Mouse (Mus musculus): ENCODE data around the gene Diras2. TPM values are rescaled to one million over a fixed set of nuclear protein-coding genes. Genes with fewer than 3 reads are reported as not detected.
"Not testable (repeated sequence)": the region's sequence is repeated elsewhere in the genome, so short reads cannot be mapped to it uniquely, and the experiment has no call there.

Gene Diras2
- total RNA-seq, 2 experiments from 2014 or later, result 0.33 to 0.54 TPM

GRCm38 (mm10) chr13:52526249-52527035 is 4.6 kb downstream of the Diras2 start:
- no peak for DNase-seq
- intact Hi-C loops (cut with DNase I), result no loop called here

GRCm38 (mm10) chr13:52524313-52524712 is 6.8 kb downstream of the Diras2 start:
- intact Hi-C loops (cut with DNase I), result no loop called here

GRCm38 (mm10) chr13:52521176-52521575 is 9.9 kb downstream of the Diras2 start:
- intact Hi-C loops (cut with DNase I), result no loop called here
- DNase-seq, result no peak

More at GRCm38 (mm10) chr13:52524313-52524712, 6.8 kb downstream of the Diras2 start:
- DNase-seq, result no peak

- DNase-seq, result no peak
- intact Hi-C loops (cut with DNase I), result no loop called here
These were observed 11.7 kb downstream of the Diras2 start for GRCm38 (mm10) chr13:52519425-52519824.

- intact Hi-C loops (cut with DNase I), result no loop called here
- DNase-seq, result no peak
These were observed 12.7 kb downstream of the Diras2 start for GRCm38 (mm10) chr13:52518377-52518776.

- intact Hi-C loops (cut with DNase I), result no loop called here
These were observed 14.1 kb downstream of the Diras2 start for GRCm38 (mm10) chr13:52517021-52517420.

GRCm38 (mm10) chr13:52516561-52516960 is 14.5 kb downstream of the Diras2 start:
- DNase-seq, result no peak
- intact Hi-C loops (cut with DNase I), result no loop called here

More at GRCm38 (mm10) chr13:52517021-52517420, 14.1 kb downstream of the Diras2 start:
- DNase-seq, result no peak

GRCm38 (mm10) chr13:52516051-52516450 is 15.0 kb downstream of the Diras2 start:
- DNase-seq, result no peak
- intact Hi-C loops (cut with DNase I), result no loop called here

GRCm38 (mm10) chr13:52513554-52513953 is 17.5 kb downstream of the Diras2 start:
- no peak for DNase-seq
- intact Hi-C loops (cut with DNase I), result no loop called here

GRCm38 (mm10) chr13:52512356-52512755 is 18.7 kb downstream of the Diras2 start:
- intact Hi-C loops (cut with DNase I), result no loop called here

GRCm38 (mm10) chr13:52510172-52510880 is 20.8 kb downstream of the Diras2 start:
- no peak for DNase-seq
- intact Hi-C loops (cut with DNase I), result no loop called here

More at GRCm38 (mm10) chr13:52512356-52512755, 18.7 kb downstream of the Diras2 start:
- no peak for DNase-seq

GRCm38 (mm10) chr13:52507460-52508293 is 23.4 kb downstream of the Diras2 start:
- intact Hi-C loops (cut with DNase I), result no loop called here
- DNase-seq, result no peak

- intact Hi-C loops (cut with DNase I); DNase-seq: not testable (repeated sequence)
These were observed 24.3 kb downstream of the Diras2 start for GRCm38 (mm10) chr13:52506822-52507221.

- intact Hi-C loops (cut with DNase I); DNase-seq: not testable (repeated sequence)
These were observed 25.3 kb downstream of the Diras2 start for GRCm38 (mm10) chr13:52505683-52506285.

GRCm38 (mm10) chr13:52501686-52502085 is 29.4 kb downstream of the Diras2 start:
- peak; percentile 39 to 49 for DNase-seq
- intact Hi-C loops (cut with DNase I), result no loop called here

GRCm38 (mm10) chr13:52497029-52497550 is 34.0 kb downstream of the Diras2 start:
- no peak for DNase-seq
- intact Hi-C loops (cut with DNase I), result no loop called here

GRCm38 (mm10) chr13:52488821-52489220 is 42.3 kb downstream of the Diras2 start:
- intact Hi-C loops (cut with DNase I), result no loop called here
- DNase-seq, result no peak

GRCm38 (mm10) chr13:52484064-52484463 is 47.0 kb downstream of the Diras2 start:
- intact Hi-C loops (cut with DNase I), result no loop called here
- DNase-seq, result no peak

GRCm38 (mm10) chr13:52481786-52482185 is 49.3 kb downstream of the Diras2 start:
- DNase-seq, result no peak

GRCm38 (mm10) chr13:52479146-52479545 is 51.9 kb downstream of the Diras2 start:
- DNase-seq, result no peak

More at GRCm38 (mm10) chr13:52481786-52482185, 49.3 kb downstream of the Diras2 start:
- intact Hi-C loops (cut with DNase I), result no loop called here

More at GRCm38 (mm10) chr13:52479146-52479545, 51.9 kb downstream of the Diras2 start:
- intact Hi-C loops (cut with DNase I), result no loop called here

Data from heart, postnatal 14 days (tissue).